ENCODE assay signal across 11 mouse cellular contexts in the genomic region with DNA sequence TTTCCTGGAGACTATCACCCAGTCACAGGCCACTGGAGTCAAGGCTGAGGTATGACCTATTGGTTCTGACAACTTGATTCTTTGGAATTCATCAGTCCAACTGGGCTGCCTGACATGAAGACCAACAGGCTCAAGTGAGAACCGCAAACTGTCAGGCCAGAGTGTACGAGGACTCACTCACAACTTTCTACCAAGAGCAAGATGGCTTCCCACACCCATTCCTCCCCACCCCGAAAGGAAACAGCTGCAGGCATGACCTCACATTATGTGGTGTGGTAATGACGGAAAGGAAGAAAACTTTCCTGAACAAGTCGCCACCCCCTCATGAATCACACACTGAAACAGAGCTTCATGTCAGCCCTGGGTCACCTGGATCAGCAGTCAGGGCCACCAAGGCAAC.
A peak's percentile ranks its signal among the peaks of the same experiment; 100 is the strongest.
DNase-seq lines count a peak whose midpoint lies in the region; ATAC-seq and TF ChIP-seq lines count a peak whose summit lies in the region.
"Had no signal": no experiment of that assay in that cellular context is flagged by ENCODE, and none has a peak within 500 bp of the region (broad histone marks: within the 10 kb centered on the region; RNA-seq: fewer than 3 reads in every experiment).

No protein-coding gene starts in this region.

- DNase-seq in heart, adult 18-20 months, result peak; percentile 41 to 59
- DNase-seq in heart, adult 8-10 months (ENCODE audit: low spot score), result no peak
- DNase-seq in Patski (ENCODE audit: low read depth, low spot score), result peak; percentile 73
- peak; percentile 38 for DNase-seq in kidney, adult 18-20 months
- peak; percentile 39 for DNase-seq in lung, postnatal 14 days
- DNase-seq in left cerebral cortex, adult 11 months (ENCODE audit: low spot score), result no peak
- DNase-seq in thymus, postnatal 36 days, result no peak
- DNase-seq: gastrocnemius, postnatal 10 days; midbrain, embryonic 14.5 days; right cerebral cortex, postnatal 25 days had no signal

- peak; percentile 89 for ATAC-seq in Patski

- CTCF ChIA-PET in Patski (lab: Charles Lee), result interaction anchor here (0.9 kb wide), 1 partner anchor 11 kb away, joined by 3 read pairs; no protein-coding TSS in a partner anchor

- no peaks in the 10 kb centered on the region for H3K27me3 ChIP-seq in Patski
- H3K27me3 ChIP-seq: neural tube, embryonic 15.5 days had no signal

- POLR2A ChIA-PET in Patski (lab: Charles Lee), result interaction anchor here (0.6 kb wide), 1 partner anchor 37 kb away, joined by 3 read pairs; no protein-coding TSS in a partner anchor

- TF ChIP-seq CTCF in Patski (IDR thresholded peaks at IDR 0.05), result no peak

- in situ Hi-C loops in Patski (cut with MboI; ENCODE audit: low pct_unique_long_range_greater_than_20kb), result no loop called here

Comparison
In these comparisons a context has a peak if more than half of its experiments do, and no peak if none do; other contexts are left out.
1. DNase-seq: peak in heart, adult 18-20 months (2 of 2), Patski (single experiment), kidney, adult 18-20 months (single experiment) and lung, postnatal 14 days (single experiment); none in heart, adult 8-10 months (single experiment), left cerebral cortex, adult 11 months (single experiment) and thymus, postnatal 36 days (0 of 2).